Mouse (Mus musculus) liver, embryonic 14.5 days (tissue): ENCODE results near the gene Tmod2.

Experiments used
- CTCF ChIP-seq: IDR thresholded peaks from 2 replicates; pipeline ENCODE4 v1.5.1; 2016; ENCODE audit warnings: antibody characterized with exemption, low read depth, control low read depth
- EP300 ChIP-seq: IDR thresholded peaks from 2 replicates; pipeline ENCODE4 v1.6.1; 2016; ENCODE audit warnings: antibody characterized with exemption, low read depth

DNA sequence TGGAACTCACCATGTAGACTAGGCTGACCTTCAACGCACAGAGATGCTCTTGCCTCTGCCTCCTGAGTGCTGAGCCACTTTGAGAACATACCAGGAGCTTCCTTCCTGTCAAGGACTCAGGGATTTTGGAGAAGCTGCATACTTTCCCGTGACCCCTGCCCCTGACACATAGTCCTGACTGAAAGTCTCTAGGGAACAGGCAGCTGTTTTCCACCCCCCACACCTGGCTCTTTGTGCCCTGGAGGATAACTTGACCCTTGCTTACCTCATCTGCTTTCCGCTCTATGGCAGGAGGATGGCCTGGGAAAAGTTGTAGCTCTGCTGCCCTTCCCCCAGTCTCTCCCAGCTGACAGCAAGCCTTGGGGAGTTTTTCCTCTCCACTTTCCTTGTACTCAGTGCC, 93.4 kb downstream of the Tmod2 start:
- no peak for TF ChIP-seq CTCF
- no peak for TF ChIP-seq EP300
